In genomic region chr8:120538397-120539240, GRCm38 (mm10) we compare ENCODE assay signal across 8 mouse cellular contexts. TPM values are rescaled to one million over a fixed set of nuclear protein-coding genes. Genes with fewer than 3 reads are reported as not detected.
DNase-seq lines count a peak whose midpoint lies in the region; ATAC-seq and TF ChIP-seq lines count a peak whose summit lies in the region.

No protein-coding gene starts in this region.

- H3K4me3 ChIP-seq in C2C12 (ENCODE audit: insufficient read depth, poor library complexity, severe bottlenecking) = peak overlapping the region; percentile 44
- peak overlapping the region; percentile 64 for H3K4me3 ChIP-seq in embryonic facial prominence, embryonic 14.5 days (ENCODE audit: low read depth, low read length)
- peak overlapping the region; percentile 74 for H3K4me3 ChIP-seq in heart, embryonic 13.5 days
- peak overlapping the region; percentile 66 for H3K4me3 ChIP-seq in kidney, embryonic 16.5 days (ENCODE audit: low read length)
- H3K4me3 ChIP-seq in lung, embryonic 14.5 days (ENCODE audit: low read depth, low read length) = peak overlapping the region; percentile 61
- peak overlapping the region; percentile 61 for H3K4me3 ChIP-seq in neural tube, embryonic 15.5 days (replicated peaks)
- peak overlapping the region; percentile 70 for H3K4me3 ChIP-seq in thymus, adult 2 months (ENCODE audit: control insufficient read depth, insufficient read depth, low read length)

- peaks cover 19% of the 10 kb centered on the region for H3K79me3 ChIP-seq in C2C12 (ENCODE audit: low read depth)

- no peaks in the 10 kb centered on the region for H3K36me3 ChIP-seq in C2C12 (ENCODE audit: control insufficient read depth, insufficient read depth)
- H3K36me3 ChIP-seq in embryonic facial prominence, embryonic 14.5 days (ENCODE audit: control insufficient read depth, insufficient read depth, low read length) = no peaks in the 10 kb centered on the region
- no peaks in the 10 kb centered on the region for H3K36me3 ChIP-seq in heart, embryonic 13.5 days
- H3K36me3 ChIP-seq in kidney, embryonic 16.5 days (ENCODE audit: insufficient read depth, low read length) = no peaks in the 10 kb centered on the region
- no peaks in the 10 kb centered on the region for H3K36me3 ChIP-seq in lung, embryonic 14.5 days (ENCODE audit: insufficient read depth)
- H3K36me3 ChIP-seq in neural tube, embryonic 15.5 days = no peaks in the 10 kb centered on the region
- H3K36me3 ChIP-seq in thymus, adult 2 months (ENCODE audit: control insufficient read depth, insufficient read depth, low read length) = no peaks in the 10 kb centered on the region

- H3K27ac ChIP-seq in embryonic facial prominence, embryonic 14.5 days (replicated peaks; ENCODE audit: low read depth, low read length) = peak overlapping the region; percentile 86
- peak overlapping the region; percentile 96 for H3K27ac ChIP-seq in heart, embryonic 13.5 days (replicated peaks)
- H3K27ac ChIP-seq in kidney, embryonic 16.5 days (ENCODE audit: low read length) = peak overlapping the region; percentile 96
- H3K27ac ChIP-seq in lung, embryonic 14.5 days (ENCODE audit: low read depth) = peak overlapping the region; percentile 95
- peak overlapping the region; percentile 90 for H3K27ac ChIP-seq in neural tube, embryonic 15.5 days (replicated peaks)
- peak overlapping the region; percentile 91 for H3K27ac ChIP-seq in thymus, adult 2 months (ENCODE audit: control insufficient read depth, insufficient read depth, low read length)

- peak overlapping the region; percentile 99 for H3K4me2 ChIP-seq in embryonic facial prominence, embryonic 14.5 days (ENCODE audit: low read depth, low read length)
- H3K4me2 ChIP-seq in heart, embryonic 13.5 days = peak overlapping the region; percentile 99
- H3K4me2 ChIP-seq in kidney, embryonic 16.5 days (replicated peaks; ENCODE audit: low read depth, low read length) = peak overlapping the region; percentile 99
- peak overlapping the region; percentile 99 for H3K4me2 ChIP-seq in lung, embryonic 14.5 days
- H3K4me2 ChIP-seq in neural tube, embryonic 15.5 days = peak overlapping the region; percentile 97

- H3K79me2 ChIP-seq in C2C12 (ENCODE audit: control insufficient read depth, insufficient read depth) = peaks cover 56% of the 10 kb centered on the region

- H3K9ac ChIP-seq in embryonic facial prominence, embryonic 14.5 days (ENCODE audit: low read depth, low read length) = peak overlapping the region; percentile 63
- peak overlapping the region; percentile 92 for H3K9ac ChIP-seq in heart, embryonic 13.5 days
- peak overlapping the region; percentile 79 for H3K9ac ChIP-seq in kidney, embryonic 16.5 days (replicated peaks; ENCODE audit: low read length)
- peak overlapping the region; percentile 71 for H3K9ac ChIP-seq in lung, embryonic 14.5 days
- peak overlapping the region; percentile 54 for H3K9ac ChIP-seq in neural tube, embryonic 15.5 days (replicated peaks)

- DNase-seq in adrenal gland, postnatal 14 days = peak; percentile 86
- DNase-seq in embryonic facial prominence, embryonic 14.5 days (ENCODE audit: low spot score) = peak; percentile 84
- DNase-seq in lung, embryonic 14.5 days = peak; percentile 70
- DNase-seq in thymus, adult 2 months = peak; percentile 91

- peak overlapping the region; percentile 60 for H3ac ChIP-seq in C2C12 (ENCODE audit: control insufficient read depth, insufficient read length, low read depth)

- no peak for TF ChIP-seq CTCF in C2C12 (IDR thresholded peaks at IDR 0.05; ENCODE audit: control insufficient read depth, insufficient read depth, insufficient read length)
- peak; percentile 41 for TF ChIP-seq CTCF in lung, embryonic 14.5 days (IDR thresholded peaks at IDR 0.05; ENCODE audit: low read depth)
- 0 out of 2 replicates have a peak, but pooled peaks have one; percentile 56 for TF ChIP-seq CTCF in thymus, adult 2 months (IDR thresholded peaks at IDR 0.05; ENCODE audit: borderline replicate concordance, control insufficient read depth, extremely low read depth, insufficient read depth, low read length, poor library complexity)

- H3K4me1 ChIP-seq in embryonic facial prominence, embryonic 14.5 days (ENCODE audit: control insufficient read depth, insufficient read depth, low read length) = peaks cover 54% of the 10 kb centered on the region
- H3K4me1 ChIP-seq in heart, embryonic 13.5 days = peaks cover 92% of the 10 kb centered on the region
- H3K4me1 ChIP-seq in kidney, embryonic 16.5 days (ENCODE audit: insufficient read depth, low read length) = peaks cover 85% of the 10 kb centered on the region
- H3K4me1 ChIP-seq in lung, embryonic 14.5 days (ENCODE audit: insufficient read depth) = peaks cover 49% of the 10 kb centered on the region
- H3K4me1 ChIP-seq in neural tube, embryonic 15.5 days = peaks cover 87% of the 10 kb centered on the region
- H3K4me1 ChIP-seq in thymus, adult 2 months (replicated peaks; ENCODE audit: control insufficient read depth, insufficient read depth, low read length) = peaks cover 66% of the 10 kb centered on the region

- H3K27me3 ChIP-seq in C2C12 (ENCODE audit: control insufficient read depth, insufficient read depth, insufficient read length) = no peaks in the 10 kb centered on the region
- H3K27me3 ChIP-seq in embryonic facial prominence, embryonic 14.5 days (replicated peaks; ENCODE audit: control insufficient read depth, insufficient read depth, low read length) = peaks cover 7% of the 10 kb centered on the region; the same call in 1 of the 2 replicates
- 0 out of 2 replicates have a peak, but pooled peaks cover 3% of the 10 kb centered on the region for H3K27me3 ChIP-seq in heart, embryonic 13.5 days (replicated peaks)
- peaks cover 3% of the 10 kb centered on the region; the same call in 1 of the 2 replicates for H3K27me3 ChIP-seq in kidney, embryonic 16.5 days (ENCODE audit: insufficient read depth, low read length)
- 0 out of 2 replicates have a peak, but pooled peaks cover 2% of the 10 kb centered on the region for H3K27me3 ChIP-seq in lung, embryonic 14.5 days (ENCODE audit: insufficient read depth, low read length)
- no peaks in the 10 kb centered on the region for H3K27me3 ChIP-seq in neural tube, embryonic 15.5 days (replicated peaks)
- H3K27me3 ChIP-seq in thymus, adult 2 months (ENCODE audit: control insufficient read depth, insufficient read depth, low read length) = no peaks in the 10 kb centered on the region

- peak; percentile 7; the same call in 1 of the 2 replicates for ATAC-seq in embryonic facial prominence, embryonic 14.5 days (ENCODE audit: low read depth)
- ATAC-seq in heart, embryonic 13.5 days (ENCODE audit: extremely low read depth, insufficient number of reproducible peaks, low FRiP score, low TSS enrichment) = no peak
- ATAC-seq in kidney, embryonic 16.5 days (ENCODE audit: low FRiP score, low TSS enrichment) = peak; percentile 67
- no peak for ATAC-seq in lung, embryonic 14.5 days (ENCODE audit: insufficient read depth)
- ATAC-seq in neural tube, embryonic 15.5 days (ENCODE audit: low FRiP score) = peak; percentile 42; the same call in 1 of the 2 replicates

- no peaks in the 10 kb centered on the region for H3K9me3 ChIP-seq in embryonic facial prominence, embryonic 14.5 days (ENCODE audit: control insufficient read depth, low read length)
- no peaks in the 10 kb centered on the region for H3K9me3 ChIP-seq in heart, embryonic 13.5 days
- no peaks in the 10 kb centered on the region for H3K9me3 ChIP-seq in kidney, embryonic 16.5 days (ENCODE audit: low read length)
- no peaks in the 10 kb centered on the region for H3K9me3 ChIP-seq in lung, embryonic 14.5 days (ENCODE audit: low read depth, low read length)
- H3K9me3 ChIP-seq in neural tube, embryonic 15.5 days (replicated peaks) = no peaks in the 10 kb centered on the region

- peak; percentile 68 for TF ChIP-seq POLR2A in thymus, adult 2 months (IDR thresholded peaks at IDR 0.05; ENCODE audit: control insufficient read depth, extremely low read depth, insufficient read depth, low read length, poor library complexity)

- WGBS in embryonic facial prominence, embryonic 14.5 days = 7% methylated on average over 23 of the region's 37 CpGs
- WGBS in heart, embryonic 13.5 days = 2% methylated on average over 37 of the region's 37 CpGs
- 5% methylated on average over 37 of the region's 37 CpGs for WGBS in kidney, embryonic 16.5 days
- 4% methylated on average over 36 of the region's 37 CpGs for WGBS in lung, embryonic 14.5 days
- WGBS in neural tube, embryonic 15.5 days = 3% methylated on average over 35 of the region's 37 CpGs
- WGBS in thymus, adult 2 months = 3% methylated on average over 36 of the region's 37 CpGs

TF ChIP-seq in C2C12, 6 proteins besides CTCF, POLR2A, EP300 and RAD21:
- TF ChIP-seq MYOD1 (IDR thresholded peaks at IDR 0.05; ENCODE audit: control insufficient read depth, insufficient read length, low read depth) = no peak
- peak; percentile 8 for TF ChIP-seq MAX (IDR thresholded peaks at IDR 0.05)
- no peak for TF ChIP-seq MYOG (IDR thresholded peaks at IDR 0.05; ENCODE audit: control insufficient read depth, extremely low read depth, insufficient read length)
- TF ChIP-seq FOSL1 (IDR thresholded peaks at IDR 0.05; ENCODE audit: insufficient read depth, low read length, poor library complexity, severe bottlenecking) = no peak
- no peak for TF ChIP-seq USF1 (IDR thresholded peaks at IDR 0.05; ENCODE audit: low read depth)
- TF ChIP-seq CEBPB (IDR thresholded peaks at IDR 0.05; ENCODE audit: low read depth) = peak; percentile 63

RNA-seq across cellular contexts. Expression of gene Gins2, which starts 50.5 kb away (rescaled TPM):
- polyA plus RNA-seq in C2C12 (2012; fragmentation: generic; extraction: Trizol) = 69.8 TPM
- 10.3 and 15.5 TPM in 2 replicates for total RNA-seq in adrenal gland, postnatal 14 days (2021)
- 82.7 and 94.0 TPM in 2 replicates for polyA plus RNA-seq in embryonic facial prominence, embryonic 14.5 days (2014; fragmentation: Nextera tagmentation; extraction: Ambion mirVana)
- polyA plus RNA-seq in heart, embryonic 13.5 days (2015; fragmentation: Nextera tagmentation; extraction: Ambion mirVana) = 79.8 and 80.4 TPM in 2 replicates
- polyA plus RNA-seq in kidney, embryonic 16.5 days (2015; fragmentation: Nextera tagmentation; extraction: Ambion mirVana) = 114 and 117 TPM in 2 replicates
- 131 and 139 TPM in 2 replicates for polyA plus RNA-seq in lung, embryonic 14.5 days (2014; fragmentation: Nextera tagmentation; extraction: Ambion mirVana)
- 15.9 and 38.9 TPM in 2 replicates for polyA plus RNA-seq in neural tube, embryonic 15.5 days (2015; fragmentation: Nextera tagmentation; extraction: Ambion mirVana)
- polyA plus RNA-seq in thymus, adult 2 months (2012; rRNA removed) = 48.3 and 69.1 TPM in 2 replicates

Comparison
In these comparisons a context has a peak if more than half of its experiments do, and no peak if none do; other contexts are left out.
1. ATAC-seq: peak in embryonic facial prominence, embryonic 14.5 days (single experiment), kidney, embryonic 16.5 days (single experiment) and neural tube, embryonic 15.5 days (single experiment); none in heart, embryonic 13.5 days (single experiment) and lung, embryonic 14.5 days (single experiment).
2. Peak in every context shown above with its lines, with median percentiles within 50 percentile points of each other: H3K4me3 ChIP-seq, DNase-seq, H3K27ac ChIP-seq, H3K4me2 ChIP-seq and H3K9ac ChIP-seq.